Mouse (Mus musculus) spleen, postnatal 14 days (tissue): ENCODE data around the gene Plaur.

Source experiments
- DNase-seq, 2 experiments: peaks; one replicate each; pipeline ENCODE4 v3.0.0; 2021 to 2022; ENCODE audit warnings: low spot score in 2 of 2

Plaur gene

DNA sequence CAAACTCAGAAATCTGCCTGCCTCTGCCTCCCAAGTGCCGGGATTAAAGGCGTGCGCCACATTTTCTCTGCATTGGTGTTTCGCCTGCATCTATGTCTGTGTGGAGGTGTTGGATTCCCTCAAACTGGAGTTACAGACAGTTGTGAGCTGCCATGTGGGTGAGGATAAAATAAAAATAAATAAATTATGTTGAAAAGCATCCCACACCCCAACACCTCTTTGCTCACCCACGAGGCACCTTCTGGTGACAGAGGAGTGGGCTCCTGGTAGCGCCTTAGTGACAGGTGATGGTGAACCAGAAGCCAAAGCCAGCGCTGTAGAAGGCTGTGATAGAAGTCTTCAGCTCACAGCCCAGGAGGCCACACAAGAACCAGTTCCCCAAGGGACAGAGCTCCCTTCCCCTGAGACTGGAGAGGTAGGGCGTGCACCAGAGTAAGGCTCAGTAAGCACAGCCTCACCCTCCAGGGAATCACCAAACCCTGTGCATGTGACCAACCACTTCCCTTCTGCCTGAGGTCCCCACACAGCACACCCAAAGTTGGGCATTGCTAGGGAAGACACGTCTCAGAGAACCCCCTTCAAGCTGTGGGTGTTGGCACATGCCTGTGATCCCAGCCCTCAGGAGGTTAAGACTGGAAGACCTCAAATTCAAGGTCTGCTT is 16.9 kb upstream of the Plaur start:
- DNase-seq = peak; percentile 65 to 75

DNA sequence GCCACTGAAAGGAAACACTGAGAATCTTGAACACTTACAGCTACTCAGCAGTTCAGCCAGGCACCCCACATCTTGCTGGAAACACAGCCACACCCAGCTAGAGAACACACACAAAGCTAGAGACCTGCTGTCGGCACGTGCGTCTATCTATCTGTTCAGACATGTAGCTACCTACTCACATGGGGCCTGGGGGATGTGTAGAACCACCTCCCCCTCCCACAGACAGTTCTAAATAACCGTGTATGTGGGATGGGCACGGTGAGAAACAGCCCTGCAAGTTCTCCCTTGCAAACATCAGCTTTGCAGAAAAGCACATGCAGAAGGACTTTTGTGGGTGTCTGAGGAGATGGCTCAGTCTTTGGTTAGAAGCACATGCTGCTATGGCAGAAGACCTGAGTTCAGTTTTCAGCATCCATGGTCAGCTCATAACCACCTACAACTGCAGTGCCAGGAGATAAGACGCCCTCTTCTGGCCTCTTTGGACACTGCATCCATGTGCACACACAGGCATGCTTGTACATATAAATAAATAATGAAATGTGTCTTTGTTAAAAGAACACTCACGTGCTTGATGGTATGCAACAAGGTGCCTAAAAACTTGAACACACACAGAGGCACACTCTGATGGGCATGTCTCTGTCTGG is 15.5 kb upstream of the Plaur start:
- no peak for DNase-seq

DNA sequence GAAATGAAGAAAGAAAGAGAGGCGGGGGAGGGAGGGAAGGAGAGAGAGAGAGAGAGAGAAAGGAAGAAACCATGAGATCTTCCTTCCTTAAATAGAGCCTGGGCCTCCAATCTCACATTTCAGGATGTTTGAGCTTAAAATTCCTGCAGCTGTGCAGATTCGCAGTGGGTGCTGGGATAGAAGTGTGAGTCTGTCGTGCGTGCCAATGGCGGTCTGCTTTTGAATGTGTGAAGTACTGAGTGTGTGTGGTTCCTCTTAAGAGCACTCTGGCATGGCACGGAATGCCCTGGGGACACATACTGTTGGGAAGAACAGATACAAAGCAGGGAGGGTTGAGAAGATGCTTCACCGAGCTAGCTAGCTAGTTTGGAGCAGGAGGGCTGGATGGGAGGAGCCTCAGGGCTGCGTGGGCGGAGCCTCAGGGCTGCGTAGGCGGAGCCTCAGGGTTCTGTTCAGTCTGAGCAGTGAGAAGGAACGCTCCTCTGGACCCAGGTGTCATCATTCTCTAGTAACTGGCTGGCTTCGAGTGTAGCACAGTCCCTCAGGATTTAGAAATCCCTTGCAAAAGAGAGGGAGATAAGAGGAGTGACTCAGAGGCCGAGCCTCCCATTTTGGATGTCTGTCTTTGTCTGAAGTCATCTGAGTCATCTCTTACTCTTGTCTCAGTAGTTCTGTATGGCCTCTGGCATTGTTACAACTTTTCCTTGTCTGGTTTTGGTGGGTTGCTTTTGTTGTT is 13.3 kb upstream of the Plaur start:
- DNase-seq = no peak

DNA sequence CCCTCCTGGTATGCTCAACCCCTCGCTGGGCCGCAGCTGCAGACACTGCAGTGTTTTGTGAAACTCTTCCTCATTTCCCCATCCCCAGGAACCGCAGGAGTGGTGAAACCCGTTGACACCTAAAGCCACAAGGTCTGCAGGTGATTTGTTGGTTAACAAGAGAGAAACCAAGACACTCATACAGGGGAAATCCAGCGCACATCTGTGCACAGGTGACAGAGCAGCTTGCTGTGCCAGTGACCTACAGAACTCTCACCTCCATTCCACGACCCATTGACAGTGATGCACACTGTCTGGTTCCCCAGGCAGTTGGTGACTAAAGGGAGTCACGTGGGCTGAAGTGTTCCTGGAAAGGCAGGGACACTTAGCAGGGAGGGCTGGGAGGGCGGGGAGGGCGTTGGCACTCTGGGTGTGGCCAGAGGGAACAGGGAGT is 11.7 kb upstream of the Plaur start:
- DNase-seq = no peak

DNA sequence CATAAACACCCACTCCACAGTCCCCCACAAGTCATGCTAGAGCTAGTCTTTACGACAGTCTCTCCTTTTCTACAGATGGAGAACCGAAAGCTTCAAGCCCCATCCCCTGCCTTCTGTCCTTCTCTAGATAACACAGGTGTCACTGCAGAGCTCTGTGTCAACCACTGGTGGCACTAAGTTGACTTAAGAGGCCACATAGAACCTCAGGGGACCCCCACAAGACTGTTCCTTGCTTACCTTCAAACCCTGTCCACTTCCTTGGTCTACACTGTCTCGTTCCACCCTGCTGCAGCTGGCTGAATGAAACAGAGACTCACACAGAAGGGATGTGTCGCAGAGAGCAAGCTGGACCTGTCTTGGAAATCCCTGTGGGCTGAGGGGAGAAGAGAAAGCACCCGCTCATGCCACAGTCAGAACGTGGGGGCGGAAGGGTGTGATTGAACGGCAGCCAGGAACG is 10.4 kb upstream of the Plaur start, which contains the start of gene Irgc1:
Gene Irgc1 (minus strand): TSS at position 443 of the 457 bp plus-strand sequence.
- DNase-seq = no peak

DNA sequence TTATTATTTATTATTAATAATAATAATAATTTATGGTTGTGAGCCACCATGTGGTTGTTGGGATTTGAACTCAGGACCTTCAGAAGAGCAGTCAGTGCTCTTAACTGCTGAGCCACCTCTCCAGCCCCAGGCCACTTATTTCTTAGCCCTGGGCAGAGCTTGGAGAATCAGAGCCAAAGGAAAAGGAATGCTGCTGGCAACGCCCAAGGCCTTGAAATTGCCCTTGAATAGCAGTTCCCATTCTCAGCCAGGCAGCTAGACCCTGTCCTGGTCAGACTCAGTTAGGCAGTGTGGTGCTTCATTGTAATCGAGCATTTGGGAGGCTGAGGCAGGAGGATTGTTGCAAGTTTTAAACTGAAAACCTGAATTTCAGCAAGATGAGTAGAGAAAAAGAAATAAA is 8.1 kb upstream of the Plaur start:
- no peak for DNase-seq

DNA sequence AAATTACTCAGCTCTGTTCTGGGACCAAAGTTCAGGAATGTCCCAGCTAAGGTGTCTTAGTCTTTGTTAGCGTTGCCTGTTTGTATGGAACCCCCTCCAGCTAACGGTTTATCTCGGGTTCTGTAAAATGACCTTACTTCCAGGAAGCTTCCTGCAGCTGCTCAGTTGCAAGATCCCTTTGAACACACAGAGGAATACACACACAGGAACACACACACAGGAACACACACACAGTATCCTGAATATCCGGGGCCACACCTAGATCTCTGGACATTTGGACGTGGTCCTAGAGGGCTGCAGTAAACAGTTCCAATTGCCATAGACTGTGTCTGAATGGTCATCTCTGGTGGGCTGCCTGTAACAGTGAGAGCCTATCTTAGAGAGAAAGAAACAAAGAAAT is 6.6 kb upstream of the Plaur start:
- DNase-seq = no peak

DNA sequence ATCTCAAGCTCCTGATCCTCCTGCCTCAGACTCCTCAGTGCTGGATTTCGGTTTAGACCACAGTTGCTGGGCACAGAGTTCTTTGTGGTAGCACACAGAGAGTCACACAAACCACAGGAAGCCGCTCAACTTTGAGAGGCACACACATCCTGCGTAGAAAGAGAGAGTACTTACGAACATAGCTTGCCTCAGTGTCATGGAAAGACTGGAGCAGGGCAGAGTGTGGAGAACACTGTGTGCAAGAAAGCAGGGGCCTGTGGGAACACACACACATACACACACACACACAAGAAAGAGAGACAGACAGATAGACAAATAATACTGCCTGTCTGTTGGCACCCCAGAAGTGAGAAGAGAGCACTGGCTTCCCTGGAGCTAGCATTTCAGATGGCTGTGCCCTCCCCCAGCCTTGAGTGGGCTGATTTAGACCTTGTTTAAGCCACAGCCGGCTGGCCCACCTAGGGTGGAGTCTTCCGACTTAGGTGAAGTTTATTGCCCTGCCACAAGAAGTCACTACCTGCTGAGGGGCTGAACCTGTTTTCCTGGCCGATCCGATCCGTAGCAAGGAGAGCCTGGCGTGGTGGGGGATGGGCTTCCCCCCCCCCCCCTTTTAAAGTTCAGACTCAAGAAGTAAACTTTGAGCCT is 4.4 kb upstream of the Plaur start:
- DNase-seq = no peak

DNA sequence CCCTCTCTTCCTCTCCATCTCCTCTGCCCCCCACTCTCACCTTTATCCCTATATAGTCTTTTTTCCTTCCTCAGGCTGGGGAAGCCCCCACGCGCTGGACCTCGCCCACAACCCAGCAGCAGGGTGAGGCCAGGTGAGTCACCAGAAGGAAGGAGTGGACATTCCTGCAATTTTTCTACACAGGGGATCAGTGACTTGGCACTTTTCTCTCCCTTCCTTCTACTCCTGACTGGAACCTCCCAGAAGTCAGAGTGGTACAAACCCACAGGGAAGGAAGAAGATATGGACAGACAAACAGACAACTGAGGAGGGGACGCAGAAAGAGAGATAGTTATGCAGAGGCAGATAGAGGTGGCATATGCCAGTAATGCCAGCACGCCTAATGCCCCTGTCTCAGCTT is 2.8 kb upstream of the Plaur start:
- DNase-seq = no peak

DNA sequence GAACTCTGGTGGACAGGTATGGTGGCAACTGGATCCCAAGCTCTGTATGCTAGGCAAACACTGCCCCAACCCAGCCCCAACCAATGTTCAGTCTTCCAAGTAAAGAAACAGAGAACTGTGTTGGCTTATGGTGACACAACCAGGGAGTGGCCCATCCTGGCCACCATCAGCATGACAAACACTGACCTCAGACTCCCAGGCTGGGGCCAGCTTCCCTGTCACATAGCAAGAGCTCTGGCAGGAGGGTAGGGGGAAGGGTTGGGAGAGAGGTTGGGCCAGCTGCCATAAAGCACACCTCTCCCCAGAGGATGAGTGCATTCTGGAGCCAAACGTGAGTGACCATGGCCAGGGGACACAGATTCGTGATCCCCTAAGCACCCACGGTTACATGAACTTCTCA is 2.4 kb upstream of the Plaur start:
- DNase-seq = no peak

DNA sequence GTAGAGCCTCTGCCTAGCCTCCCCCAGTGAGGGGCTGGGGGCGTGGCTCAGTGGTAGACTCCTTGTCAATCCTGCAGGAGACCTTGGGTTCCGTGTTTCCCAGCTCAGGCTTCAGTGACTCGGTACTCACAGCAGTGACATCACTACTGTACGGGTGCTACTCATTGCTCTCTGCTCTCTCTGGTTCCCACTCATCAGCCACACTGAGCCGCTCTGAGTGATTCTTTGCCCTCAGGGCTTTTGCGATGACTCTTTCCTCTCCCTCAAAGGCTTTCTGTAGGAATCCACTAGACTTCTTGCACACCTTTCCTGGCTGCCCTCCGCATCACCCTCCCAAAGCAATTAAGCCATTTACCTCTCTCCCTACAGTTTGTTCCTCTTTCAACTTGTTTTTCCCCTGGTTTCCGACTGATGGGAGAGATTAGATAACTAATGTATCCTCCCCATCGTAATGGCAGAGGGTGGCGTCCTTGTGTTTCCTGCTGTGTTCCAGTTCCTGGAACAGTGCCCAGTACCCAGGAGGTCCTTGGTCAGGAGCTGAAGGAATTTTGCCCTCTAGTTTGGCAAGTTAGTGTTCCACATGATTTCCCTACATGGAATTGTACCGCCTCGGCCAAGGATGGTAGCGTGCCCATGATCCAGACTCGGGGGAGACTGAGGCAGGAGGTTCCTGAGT is 770 bp upstream of the Plaur start:
- DNase-seq = no peak

DNA sequence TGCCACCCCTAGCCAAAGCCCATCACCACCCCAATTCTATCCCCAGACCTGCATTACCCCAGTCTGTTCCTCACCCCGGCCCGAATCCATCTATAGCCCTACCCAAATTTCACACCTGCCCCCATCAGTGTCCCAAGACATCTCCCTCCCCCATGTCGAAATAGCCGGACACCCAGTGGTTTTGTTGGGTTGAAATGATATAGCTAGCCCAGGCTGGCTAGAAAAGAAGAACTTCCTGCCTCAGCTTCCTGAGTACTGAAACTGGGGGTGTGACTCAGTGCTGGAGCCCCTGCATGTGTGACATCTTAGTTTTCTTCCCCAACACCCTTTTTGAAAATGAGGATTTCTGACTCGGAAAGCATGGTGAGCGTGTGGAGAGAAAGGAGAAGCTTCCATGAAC is 4.6 kb downstream of the Plaur start:
- DNase-seq = no peak

DNA sequence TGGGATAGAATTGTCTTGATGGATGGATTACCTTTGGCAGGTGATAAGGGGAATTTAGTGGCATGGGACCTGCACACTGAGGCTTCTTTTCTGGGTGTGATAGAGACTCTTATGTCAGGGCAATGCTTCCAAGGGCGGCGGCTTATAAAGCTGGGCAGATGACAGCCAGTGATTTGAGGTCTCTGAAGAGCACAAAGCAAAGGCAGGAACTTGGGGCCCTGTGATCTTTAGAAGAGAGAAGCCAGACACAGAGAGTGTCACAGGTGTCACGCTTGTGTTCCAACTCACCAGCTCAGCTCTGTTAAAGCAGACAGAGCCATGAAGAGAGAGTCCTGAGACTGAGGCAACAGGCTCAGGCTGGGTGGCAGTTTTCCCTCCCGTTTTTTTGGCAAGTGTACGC is 5.6 kb downstream of the Plaur start:
- no peak for DNase-seq

DNA sequence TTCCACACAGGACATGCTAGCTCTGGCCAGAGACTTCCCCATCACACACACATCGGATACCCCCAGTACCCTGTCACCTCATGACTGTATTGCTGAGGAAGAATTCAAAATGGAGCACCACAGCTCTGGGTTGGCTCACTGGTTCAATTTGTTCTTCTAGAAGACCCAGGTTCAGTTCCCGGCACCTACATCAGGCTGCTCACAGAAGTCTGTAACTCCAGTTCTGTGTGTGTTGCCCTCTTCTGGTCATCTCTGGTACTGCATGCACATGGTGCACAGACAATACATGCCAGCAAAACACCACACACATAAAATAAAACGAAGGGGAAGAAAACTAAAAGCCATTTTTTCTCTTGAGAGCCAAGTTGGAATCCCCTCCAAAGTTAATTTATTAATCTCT is 6.8 kb downstream of the Plaur start:
- DNase-seq = no peak

DNA sequence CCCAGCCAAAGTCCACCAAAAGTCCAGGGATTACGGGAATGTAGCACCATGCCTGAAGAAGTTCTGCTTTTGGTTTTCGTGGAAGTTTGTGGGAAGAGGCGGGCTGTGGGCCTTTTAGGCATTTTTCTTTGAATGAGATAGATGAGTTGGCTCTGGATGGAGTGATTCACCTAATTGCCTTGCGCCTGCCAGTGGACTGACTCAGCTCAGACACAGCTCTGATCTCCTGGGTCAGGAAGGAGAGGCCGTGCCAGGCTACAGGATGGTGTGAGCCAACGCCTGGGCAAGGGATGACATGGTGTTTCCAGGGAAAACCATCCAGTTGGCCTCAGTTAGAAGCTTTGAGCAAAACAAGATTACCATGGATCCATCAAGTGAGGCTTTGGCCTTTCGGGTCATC is 8.1 kb downstream of the Plaur start:
- no peak for DNase-seq

DNA sequence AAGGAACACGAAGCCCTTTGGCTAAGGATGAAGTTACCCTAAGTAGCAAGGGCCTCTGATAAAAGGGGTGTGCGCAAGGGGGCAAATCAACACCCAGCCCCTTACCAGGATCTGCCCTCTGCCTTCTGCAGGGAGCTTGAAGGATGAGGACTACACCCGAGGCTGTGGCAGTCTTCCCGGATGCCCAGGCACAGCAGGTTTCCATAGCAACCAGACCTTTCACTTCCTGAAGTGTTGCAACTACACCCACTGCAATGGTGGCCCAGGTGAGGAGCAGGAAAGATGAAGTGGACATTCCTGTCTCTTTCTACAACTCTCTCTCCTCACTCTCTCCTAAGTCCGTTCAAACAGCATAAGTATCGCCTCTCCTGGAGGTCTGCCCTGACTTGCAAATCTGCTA is 10.2 kb downstream of the Plaur start:
- no peak for DNase-seq

DNA sequence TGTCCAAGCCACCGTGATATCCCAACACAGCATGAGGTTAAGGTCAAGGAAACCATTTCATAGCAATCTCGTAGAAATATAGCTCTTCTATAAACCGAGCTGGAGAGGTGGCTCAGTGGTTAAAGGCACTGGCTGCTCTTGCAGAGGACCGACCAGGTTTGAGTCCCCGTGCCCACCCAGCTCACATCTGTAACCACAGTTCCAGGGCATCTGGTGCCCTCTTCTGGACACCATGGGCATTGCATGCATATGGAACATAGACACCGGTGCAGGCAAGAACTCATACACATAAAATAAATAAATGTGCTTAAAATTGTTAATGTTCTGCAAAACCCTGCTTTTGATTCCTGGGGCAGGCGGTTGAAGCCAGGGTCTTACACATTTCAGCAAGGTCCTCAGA is 10.7 kb downstream of the Plaur start:
- peak in 1 of 2 experiments; percentile 37 for DNase-seq

DNA sequence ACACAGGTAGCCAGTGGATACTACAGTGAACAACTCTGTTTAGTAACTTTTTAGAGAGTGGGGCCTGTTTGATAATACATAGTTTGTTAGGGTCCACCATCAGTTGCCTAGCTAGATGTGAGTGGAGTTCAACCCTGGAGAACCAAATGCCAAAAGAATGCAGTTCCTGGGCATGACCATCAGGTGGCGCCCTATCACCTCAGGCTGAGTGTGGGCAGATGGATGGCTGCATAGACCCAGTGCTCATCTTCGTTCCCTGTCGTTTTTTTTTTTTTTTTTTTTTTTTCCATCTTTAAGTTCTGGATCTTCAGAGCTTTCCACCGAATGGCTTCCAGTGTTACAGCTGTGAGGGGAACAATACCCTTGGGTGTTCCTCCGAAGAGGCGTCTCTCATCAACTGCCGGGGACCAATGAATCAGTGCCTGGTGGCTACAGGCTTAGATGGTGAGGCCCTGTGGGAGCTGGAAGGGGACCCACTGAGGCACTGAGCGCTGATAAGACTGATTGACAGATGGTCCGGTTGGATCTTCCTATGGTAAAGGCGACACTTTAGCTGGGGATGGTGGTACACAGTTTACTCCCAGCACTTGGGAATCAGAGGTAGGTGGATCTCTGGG is 11.7 kb downstream of the Plaur start:
- peak in 1 of 2 experiments; percentile 49 for DNase-seq

DNA sequence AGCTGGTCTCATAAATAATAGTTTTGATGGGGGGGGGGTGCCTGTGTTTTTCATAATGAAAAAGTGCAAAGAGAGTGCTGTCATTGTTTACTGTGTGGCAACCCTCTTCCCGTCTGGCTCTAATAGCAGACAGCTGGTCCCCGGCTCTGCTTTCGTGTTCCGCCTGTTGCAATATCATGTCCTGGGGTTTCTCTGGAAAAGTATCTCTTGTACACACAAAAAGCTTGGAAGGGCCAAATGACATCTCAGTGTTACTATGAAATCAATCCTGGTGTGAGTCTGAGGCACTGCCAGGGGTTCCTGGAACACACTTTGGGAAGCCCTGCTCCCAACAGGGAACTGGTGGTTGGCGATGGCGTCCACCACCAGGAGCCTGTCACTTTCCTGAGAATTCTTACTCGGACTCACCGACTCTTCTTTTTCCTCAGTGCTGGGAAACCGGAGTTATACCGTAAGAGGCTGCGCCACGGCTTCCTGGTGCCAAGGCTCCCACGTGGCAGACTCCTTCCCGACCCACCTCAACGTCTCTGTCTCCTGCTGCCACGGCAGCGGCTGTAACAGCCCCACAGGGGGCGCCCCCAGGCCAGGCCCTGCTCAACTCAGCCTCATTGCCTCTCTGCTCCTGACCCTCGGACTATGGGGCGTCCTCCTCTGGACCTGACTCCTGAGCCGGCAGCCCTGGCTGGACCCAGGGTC is 12.7 kb downstream of the Plaur start:
- DNase-seq = no peak

DNA sequence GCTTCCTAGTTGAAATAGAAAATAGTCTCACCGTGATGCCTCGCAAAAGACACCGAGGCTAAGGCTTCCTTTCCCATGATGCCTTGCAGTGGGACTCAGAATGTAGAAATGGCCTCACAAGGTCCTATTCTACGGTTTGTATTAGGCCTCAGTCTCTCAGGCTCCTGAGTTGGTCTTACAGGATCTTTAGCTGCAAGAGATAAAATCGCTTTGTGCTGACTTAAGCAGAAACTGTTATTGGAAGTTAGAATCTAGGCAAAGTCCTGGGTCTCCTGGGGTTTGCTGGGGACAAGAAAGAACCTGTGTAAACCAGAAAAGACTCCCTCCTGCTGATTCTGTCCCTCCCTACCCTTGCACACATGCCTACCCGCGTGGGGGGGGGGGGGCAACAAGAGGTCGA is 14.1 kb downstream of the Plaur start:
- DNase-seq = no peak

DNA sequence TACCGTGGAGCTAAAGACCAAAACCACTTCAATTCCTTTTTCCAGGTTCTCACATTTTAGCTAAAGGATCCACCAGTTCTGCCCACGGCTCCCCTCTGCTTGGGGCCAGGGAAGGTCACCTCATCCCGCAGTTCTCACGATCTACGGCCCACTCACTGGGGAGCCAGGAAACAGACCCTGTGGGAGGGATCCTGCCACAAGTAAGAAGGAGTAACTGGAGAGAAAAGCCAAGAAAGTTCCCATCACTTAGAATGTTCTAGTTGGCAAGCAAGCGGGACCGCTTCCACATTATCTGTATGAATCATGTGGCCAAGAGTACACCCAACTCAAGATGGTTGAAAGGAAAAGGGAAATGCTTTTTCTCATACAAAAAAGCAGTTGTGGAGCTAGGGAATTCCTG is 14.6 kb downstream of the Plaur start:
- DNase-seq = no peak
